In the genomic region with DNA sequence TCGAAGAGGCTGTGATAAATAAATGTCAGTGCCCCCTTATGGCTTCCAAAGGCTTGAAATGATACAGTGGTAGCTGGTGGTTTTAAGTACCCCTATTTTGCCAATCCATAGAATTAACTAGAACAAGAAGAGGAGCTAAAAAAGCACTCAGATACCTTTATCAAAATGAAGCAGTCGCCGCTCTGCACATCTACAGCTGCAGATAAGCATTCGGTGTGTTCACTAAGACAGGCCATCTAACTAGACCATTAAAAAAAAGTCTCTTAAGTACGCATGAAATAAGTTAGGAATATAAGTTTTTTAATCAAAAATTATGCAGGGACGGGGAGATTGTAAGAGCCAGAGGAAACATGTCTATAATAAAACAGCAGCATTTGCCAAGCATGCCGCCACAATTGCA, we compare ENCODE assay signal across 25 mouse cellular contexts. TPM values are rescaled to one million over a fixed set of nuclear protein-coding genes. Genes with fewer than 3 reads are reported as not detected.
DNase-seq lines count a peak whose midpoint lies in the region; ATAC-seq lines count a peak whose summit lies in the region.
"Had no signal": no experiment of that assay in that cellular context is flagged by ENCODE, and none has a peak within 500 bp of the region (broad histone marks: within the 10 kb centered on the region; RNA-seq: fewer than 3 reads in every experiment).

No protein-coding gene starts in this region.

- no peaks in the 10 kb centered on the region for H3K36me3 ChIP-seq in liver, embryonic 13.5 days
- H3K36me3 ChIP-seq in liver, embryonic 11.5 days (ENCODE audit: control insufficient read depth, insufficient read depth, low read length): no peaks in the 10 kb centered on the region
- H3K36me3 ChIP-seq in liver, embryonic 15.5 days (replicated peaks): no peaks in the 10 kb centered on the region
- H3K36me3 ChIP-seq: hindbrain, embryonic 15.5 days had no signal

- H3K4me2 ChIP-seq in liver, embryonic 13.5 days: 0 out of 2 replicates have a peak overlapping the region, but pooled peaks have one; percentile 0
- no peak overlapping the region for H3K4me2 ChIP-seq in liver, embryonic 11.5 days
- H3K4me2 ChIP-seq in liver, embryonic 15.5 days: no peak overlapping the region
- H3K4me2 ChIP-seq: embryonic facial prominence, embryonic 13.5 days; hindbrain, embryonic 12.5 days; hindbrain, embryonic 15.5 days had no signal

- H3K4me1 ChIP-seq in liver, embryonic 13.5 days (replicated peaks): peaks cover 24% of the 10 kb centered on the region
- peaks cover 16% of the 10 kb centered on the region for H3K4me1 ChIP-seq in liver, embryonic 11.5 days (replicated peaks; ENCODE audit: control insufficient read depth, insufficient read depth, low read length)
- H3K4me1 ChIP-seq in liver, embryonic 15.5 days (replicated peaks): peaks cover 21% of the 10 kb centered on the region

- ATAC-seq in liver, embryonic 13.5 days (ENCODE audit: low read depth): no peak
- ATAC-seq in liver, embryonic 11.5 days (replicated peaks; ENCODE audit: low FRiP score): no peak; the same call in 1 of the 2 replicates
- ATAC-seq in erythroblast, adult 5-6 weeks (replicated peaks; ENCODE audit: low FRiP score, poor library complexity, severe bottlenecking): peak; percentile 54
- peak; percentile 47; the same call in 1 of the 2 replicates for ATAC-seq in liver, embryonic 15.5 days (ENCODE audit: insufficient read depth)
- ATAC-seq: activated CD4-positive, CD25-positive, alpha-beta regulatory T cell, adult 4 months; CD4-positive, CD25-positive, alpha-beta regulatory T cell, adult 4 months; forebrain, postnatal 0 days had no signal

- no peak for DNase-seq in liver, embryonic 13.5 days
- no peak for DNase-seq in liver, embryonic 11.5 days (ENCODE audit: low spot score)
- DNase-seq in urinary bladder, postnatal 25 days (ENCODE audit: low spot score): no peak
- no peak for DNase-seq in layer of hippocampus, adult 18-20 months (ENCODE audit: low spot score in 2 of 2)
- DNase-seq: adrenal gland, adult 8-10 months; adrenal gland, postnatal 25 days; cerebellum, adult 11-12 months; cerebellum, adult 8-10 months; cerebellum, postnatal 10 days; cerebellum, postnatal 36 days; forebrain, postnatal 0 days; gastrocnemius, adult 2 months; gastrocnemius, postnatal 14 days; heart, adult 18-20 months had no signal

- no peak overlapping the region for H3K27ac ChIP-seq in liver, embryonic 13.5 days
- H3K27ac ChIP-seq in liver, embryonic 11.5 days (ENCODE audit: low read depth, low read length): no peak overlapping the region
- H3K27ac ChIP-seq in liver, embryonic 15.5 days (replicated peaks): no peak overlapping the region
- H3K27ac ChIP-seq: embryonic facial prominence, embryonic 10.5 days; embryonic facial prominence, embryonic 13.5 days; gastrocnemius, adult 2 months; heart, embryonic 10.5 days; hindbrain, embryonic 12.5 days; hindbrain, embryonic 15.5 days had no signal

- WGBS in liver, embryonic 13.5 days (ENCODE audit: insufficient replicate concordance): 44% methylated on average over 7 of the region's 7 CpGs
- whole genome bisulfite sequencing in liver, embryonic 11.5 days: 67% methylated on average over 7 of the region's 7 CpGs
- 38% methylated on average over 7 of the region's 7 CpGs for WGBS in liver, embryonic 15.5 days (ENCODE audit: insufficient replicate concordance)

- H3K9me3 ChIP-seq in liver, embryonic 13.5 days (replicated peaks): no peaks in the 10 kb centered on the region
- H3K9me3 ChIP-seq in liver, embryonic 11.5 days (ENCODE audit: control insufficient read depth, low read length): no peaks in the 10 kb centered on the region
- no peaks in the 10 kb centered on the region for H3K9me3 ChIP-seq in liver, embryonic 15.5 days (replicated peaks)
- H3K9me3 ChIP-seq: embryonic facial prominence, embryonic 10.5 days; embryonic facial prominence, embryonic 13.5 days; heart, embryonic 10.5 days; hindbrain, embryonic 12.5 days; hindbrain, embryonic 15.5 days had no signal

- H3K4me3 ChIP-seq in liver, embryonic 13.5 days (replicated peaks): no peak overlapping the region
- no peak overlapping the region for H3K4me3 ChIP-seq in liver, embryonic 11.5 days (ENCODE audit: low read depth, low read length)
- no peak overlapping the region for H3K4me3 ChIP-seq in liver, embryonic 15.5 days (replicated peaks)
- H3K4me3 ChIP-seq: embryonic facial prominence, embryonic 10.5 days; embryonic facial prominence, embryonic 13.5 days; gastrocnemius, adult 2 months; heart, embryonic 10.5 days; hindbrain, embryonic 12.5 days; hindbrain, embryonic 15.5 days had no signal

- H3K9ac ChIP-seq in liver, embryonic 13.5 days: no peak overlapping the region
- H3K9ac ChIP-seq in liver, embryonic 11.5 days (ENCODE audit: low read depth, low read length): no peak overlapping the region
- H3K9ac ChIP-seq in liver, embryonic 15.5 days: no peak overlapping the region
- H3K9ac ChIP-seq: embryonic facial prominence, embryonic 13.5 days; forebrain, postnatal 0 days; hindbrain, embryonic 12.5 days; hindbrain, embryonic 15.5 days had no signal

- H3K27me3 ChIP-seq in liver, embryonic 13.5 days: peaks cover 32% of the 10 kb centered on the region
- peaks cover 25% of the 10 kb centered on the region for H3K27me3 ChIP-seq in liver, embryonic 11.5 days (replicated peaks; ENCODE audit: control insufficient read depth, insufficient read depth, low read length)
- peaks cover 41% of the 10 kb centered on the region for H3K27me3 ChIP-seq in liver, embryonic 15.5 days

RNA-seq across cellular contexts. Expression of a gene that starts 3.6 kb away (rescaled TPM):
- polyA plus RNA-seq in liver, embryonic 13.5 days (2015; fragmentation: Nextera tagmentation; extraction: Ambion mirVana): 0.46 and 0.63 TPM in 2 replicates
- polyA plus RNA-seq in liver, embryonic 11.5 days (2014; fragmentation: Nextera tagmentation; extraction: Ambion mirVana): 0.37 and 0.78 TPM in 2 replicates
- total RNA-seq in erythroblast, adult 5-6 weeks (2015; ENCODE audit: low replicate concordance): not detected in 2 replicates
- 0.42 TPM in 1 of 2 replicates, not detected in the other for total RNA-seq in erythroblast, adult 5-6 weeks (2017; ENCODE audit: low replicate concordance)
- 0.79 and 1.0 TPM in 2 replicates for polyA plus RNA-seq in liver, embryonic 15.5 days (2015; fragmentation: Nextera tagmentation; extraction: Ambion mirVana)
- 1 to 10 TPM; 8.1 to 8.7 TPM for total RNA-seq in layer of hippocampus, adult 18-20 months (2021)
- total RNA-seq: hematopoietic stem cell, adult 5-6 weeks had no signal
- polyA plus RNA-seq: activated CD4-positive, CD25-positive, alpha-beta regulatory T cell, adult 4 months; C2C12; CD4-positive, CD25-positive, alpha-beta regulatory T cell, adult 4 months had no signal

Comparison
In these comparisons a context has a peak if more than half of its experiments do, and no peak if none do; other contexts are left out.
1. ATAC-seq: peak in erythroblast, adult 5-6 weeks (single experiment) and liver, embryonic 15.5 days (single experiment); none in liver, embryonic 13.5 days (single experiment) and liver, embryonic 11.5 days (single experiment).